Mouse (Mus musculus): ENCODE results near the gene Fxyd7. TPM values are rescaled to one million over a fixed set of nuclear protein-coding genes. Genes with fewer than 3 reads are reported as not detected.

Gene Fxyd7
- 265 and 282 TPM in 2 replicates for polyA plus RNA-seq (2015; fragmentation: Nextera tagmentation; extraction: Ambion mirVana)

DNA sequence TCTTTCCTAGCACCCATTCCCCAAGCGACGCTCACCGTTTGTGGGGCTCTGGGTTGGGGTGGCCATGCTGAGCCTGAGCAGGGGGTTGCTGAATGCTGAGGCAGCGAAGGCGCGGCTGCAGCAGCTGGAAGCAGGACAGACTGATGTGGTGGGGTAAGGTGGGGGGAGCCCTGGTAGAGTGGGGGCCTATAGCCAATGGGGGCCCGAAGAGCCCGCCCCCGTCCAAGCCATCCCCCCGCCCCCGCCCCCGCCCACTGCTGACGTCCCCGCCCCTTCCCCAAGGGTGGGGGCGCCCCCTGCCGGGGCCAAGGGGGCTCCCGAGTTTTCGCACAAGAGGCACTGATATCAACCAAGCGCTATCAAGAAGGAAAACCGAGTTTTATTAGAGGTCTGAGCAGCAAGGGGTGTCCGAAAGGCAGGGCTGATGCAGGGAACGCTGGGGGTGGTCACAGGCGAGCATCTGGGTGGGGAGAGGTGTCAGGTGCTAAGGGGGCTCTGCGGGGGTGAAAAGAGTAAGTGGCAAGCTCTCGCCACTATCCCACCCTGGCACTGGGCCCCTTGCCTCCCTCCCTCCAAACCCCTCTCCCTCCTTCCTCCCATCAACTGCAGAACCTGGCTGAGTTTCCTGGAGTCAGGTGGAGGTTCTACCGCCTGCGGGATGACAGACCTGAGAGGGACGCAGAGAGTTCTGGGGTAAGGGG, at the start of gene Fxyd7:
TSS of gene Fxyd7 (minus strand) at position 147 of the 701 bp plus-strand sequence.
- peaks cover 44% of the 10 kb centered on the region for H3K4me1 ChIP-seq (replicated peaks)

DNA sequence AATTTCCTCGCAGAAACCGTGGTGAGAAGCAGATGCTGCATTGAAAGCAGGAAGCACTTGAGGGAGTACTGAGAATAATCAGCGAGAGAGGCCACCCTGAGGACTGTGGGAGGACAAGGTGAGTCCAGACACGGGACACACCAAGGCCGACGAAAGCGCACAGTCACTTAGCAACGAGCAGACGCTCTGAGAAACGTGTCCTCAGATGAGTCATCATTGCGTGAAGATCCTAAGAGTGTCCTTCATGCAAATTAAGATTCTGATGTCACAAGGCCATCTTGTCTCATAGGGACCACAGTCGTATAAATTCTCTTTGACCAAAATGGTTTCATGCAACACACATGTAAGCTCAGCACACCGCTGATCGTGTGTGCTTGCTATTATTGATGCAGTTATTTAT, 49.5 kb upstream of the Fxyd7 start:
- Histone ChIP-seq H3K36me3 (no peaks in the 10 kb centered on the region), H3K27me3 (no peaks in the 10 kb centered on the region), H3K9ac (no peak overlapping the region), H3K9me3 (no peaks in the 10 kb centered on the region), H3K27ac (replicated peaks) (no peak overlapping the region), H3K4me1 (replicated peaks) (0 out of 2 replicates have a peak, but pooled peaks cover 3% of the 10 kb centered on the region), H3K4me3 (no peak overlapping the region), H3K4me2 (no peak overlapping the region)
- 82% methylated on average over 14 of the region's 14 CpGs for WGBS
- no peak for ATAC-seq (ENCODE audit: low FRiP score, low read depth)

More for the DNA sequence above, at the start of gene Fxyd7:
- H3K9ac ChIP-seq: peak within 1 kb of the TSS; percentile 47
- peaks cover 35% of the 10 kb centered on the region for H3K27me3 ChIP-seq
- H3K27ac ChIP-seq (replicated peaks): peak within 1 kb of the TSS; percentile 73
- ATAC-seq (ENCODE audit: low FRiP score, low read depth): peak; percentile 59
- WGBS: 2% methylated on average over 27 of the region's 28 CpGs
- peak within 1 kb of the TSS; percentile 61 for H3K4me2 ChIP-seq
- H3K36me3 ChIP-seq: no peaks in the 10 kb centered on the region
- H3K9me3 ChIP-seq: no peaks in the 10 kb centered on the region
- H3K4me3 ChIP-seq: peak within 1 kb of the TSS; percentile 48

DNA sequence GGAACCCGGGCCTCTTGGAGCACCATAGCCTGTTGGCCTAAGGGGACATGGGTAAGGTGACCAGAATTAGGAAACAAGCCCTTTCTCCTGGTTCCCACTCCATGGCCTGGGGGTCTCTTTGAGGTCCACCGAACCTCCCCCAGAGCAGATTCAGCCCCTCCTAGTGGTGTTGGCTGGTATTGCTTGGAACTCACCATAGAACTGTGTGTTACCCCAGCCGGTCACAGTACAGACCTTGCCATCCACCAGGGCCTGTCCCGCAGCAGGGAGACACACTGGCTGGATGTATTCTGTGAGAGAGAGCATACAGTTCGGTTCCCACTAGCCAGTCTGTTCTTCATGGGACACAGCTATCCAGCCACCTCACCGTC, 48.3 kb upstream of the Fxyd7 start:
- Histone ChIP-seq H3K27ac (replicated peaks) (no peak overlapping the region), H3K9ac (no peak overlapping the region), H3K36me3 (no peaks in the 10 kb centered on the region), H3K4me2 (no peak overlapping the region), H3K4me3 (no peak overlapping the region), H3K9me3 (no peaks in the 10 kb centered on the region), H3K27me3 (no peaks in the 10 kb centered on the region), H3K4me1 (replicated peaks) (0 out of 2 replicates have a peak, but pooled peaks cover 3% of the 10 kb centered on the region)
- no peak for ATAC-seq (ENCODE audit: low FRiP score, low read depth)
- WGBS: 91% methylated on average over 6 of the region's 6 CpGs

DNA sequence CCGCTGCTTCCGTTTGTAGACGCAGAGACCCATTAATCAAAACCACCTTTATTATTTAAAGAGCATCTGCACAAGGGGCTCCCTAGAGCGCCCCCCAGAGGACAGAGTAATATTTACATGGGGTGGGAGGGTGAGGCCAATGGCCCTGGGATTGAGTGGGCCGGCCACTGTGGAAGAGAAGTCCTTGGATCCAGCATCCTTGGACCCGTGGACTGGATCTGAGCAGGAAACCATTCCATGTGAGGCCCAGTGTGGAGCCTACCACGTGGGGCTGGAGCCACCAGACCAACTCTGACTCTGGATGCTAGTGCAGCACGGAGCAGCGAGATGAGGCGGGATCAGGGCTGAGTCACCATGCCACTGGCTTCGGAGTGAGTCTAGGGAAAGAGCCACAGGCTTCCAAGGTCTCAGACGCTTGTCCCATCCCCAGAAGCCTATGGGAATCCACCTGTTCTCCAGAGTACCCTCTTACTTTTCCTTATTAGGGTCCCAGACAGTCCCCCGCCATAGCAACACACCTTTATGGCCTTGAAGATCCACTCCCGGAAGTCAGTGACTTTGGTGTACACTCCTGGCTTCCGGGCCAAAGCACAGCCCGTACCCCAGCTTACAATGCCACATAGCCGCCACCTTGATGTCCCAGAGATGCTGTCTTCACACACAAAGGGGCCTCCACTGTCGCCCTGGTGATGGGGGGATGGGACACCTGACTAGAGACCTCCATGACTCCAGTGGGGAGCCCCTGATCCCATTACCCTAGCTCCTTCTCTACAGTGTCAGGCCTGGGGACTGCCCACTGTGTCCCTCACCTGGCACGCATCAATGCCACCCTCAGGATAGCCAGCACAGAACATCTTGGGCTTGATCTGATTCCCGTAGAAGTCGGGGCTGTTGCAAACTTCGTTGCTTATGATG, 47.7 kb upstream of the Fxyd7 start:
- Histone ChIP-seq H3K27me3 (no peaks in the 10 kb centered on the region), H3K9me3 (no peaks in the 10 kb centered on the region), H3K4me2 (no peak overlapping the region), H3K27ac (replicated peaks) (no peak overlapping the region), H3K9ac (no peak overlapping the region), H3K4me1 (replicated peaks) (0 out of 2 replicates have a peak, but pooled peaks cover 3% of the 10 kb centered on the region), H3K36me3 (no peaks in the 10 kb centered on the region), H3K4me3 (no peak overlapping the region)
- 80% methylated on average over 22 of the region's 22 CpGs for WGBS
- ATAC-seq (ENCODE audit: low FRiP score, low read depth): no peak

DNA sequence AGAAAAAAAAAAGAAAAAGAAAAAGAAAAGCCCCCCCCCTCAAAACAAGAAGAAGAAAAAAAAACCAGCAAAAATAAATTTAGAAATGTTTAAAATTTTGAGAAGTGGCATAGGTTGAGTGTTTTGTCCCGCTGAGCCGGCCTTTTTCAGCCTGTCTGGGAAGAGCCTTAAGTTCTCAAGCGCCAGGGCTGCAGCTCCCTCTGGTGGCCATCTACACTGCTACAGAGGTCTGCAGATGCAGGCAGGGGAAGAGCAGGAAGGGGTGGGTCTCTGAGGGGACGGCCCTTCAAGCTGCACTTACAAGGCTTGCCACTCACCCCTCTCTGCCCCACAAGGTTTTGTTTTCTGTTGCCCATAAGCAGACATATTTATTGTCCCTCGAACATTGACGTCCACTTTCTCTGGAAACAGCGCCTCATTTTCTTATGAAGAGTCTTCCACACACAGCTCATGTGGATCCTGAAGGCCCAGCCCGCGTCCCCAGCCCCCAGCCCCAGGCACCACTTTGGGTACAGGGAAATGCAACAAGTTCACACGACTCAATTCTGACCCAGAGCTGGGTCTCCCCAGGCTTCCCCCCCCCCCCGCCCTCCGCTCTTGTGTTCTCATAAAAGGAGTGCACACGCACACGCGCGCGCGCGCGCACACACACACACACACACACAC, 46.4 kb upstream of the Fxyd7 start:
- Histone ChIP-seq H3K4me3 (peak overlapping the region; percentile 20), H3K9ac (no peak overlapping the region), H3K9me3 (no peaks in the 10 kb centered on the region), H3K27ac (replicated peaks) (no peak overlapping the region), H3K36me3 (no peaks in the 10 kb centered on the region), H3K27me3 (no peaks in the 10 kb centered on the region), H3K4me2 (peak overlapping the region; percentile 50), H3K4me1 (replicated peaks) (0 out of 2 replicates have a peak, but pooled peaks cover 3% of the 10 kb centered on the region)
- ATAC-seq (ENCODE audit: low FRiP score, low read depth): peak; percentile 94
- 43% methylated on average over 20 of the region's 20 CpGs for WGBS

DNA sequence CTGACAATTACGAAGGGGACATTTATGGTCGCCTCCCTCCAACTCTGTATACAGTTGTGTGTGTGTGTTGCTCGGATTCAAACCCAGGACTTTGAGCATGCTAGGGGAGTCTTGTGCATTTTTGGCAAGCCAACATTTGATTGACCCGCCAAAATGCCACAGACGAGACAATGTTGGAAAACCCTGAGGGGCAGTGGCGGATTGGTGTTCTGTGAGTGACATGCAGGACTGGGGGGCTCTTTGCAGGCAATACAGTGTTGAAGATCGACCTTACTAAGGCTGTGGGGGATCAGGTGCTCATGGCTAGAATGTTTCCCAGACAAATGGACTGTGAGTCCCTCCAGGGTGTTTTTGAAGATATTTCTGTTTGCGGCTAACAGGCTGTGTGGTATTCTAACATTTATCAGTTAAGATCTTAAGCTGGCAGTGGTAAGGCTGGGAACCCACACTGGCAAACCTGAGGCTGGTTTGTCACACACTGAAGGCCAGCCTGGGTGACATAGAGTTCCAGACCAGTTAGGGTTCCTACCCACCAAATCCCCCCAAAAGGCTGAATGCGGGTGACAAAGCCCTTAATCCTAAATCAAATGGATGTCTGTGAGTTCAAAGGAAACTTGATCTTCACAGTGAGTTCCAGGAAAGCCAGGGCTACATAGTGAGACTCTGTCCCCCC, 45.8 kb upstream of the Fxyd7 start:
- no peaks in the 10 kb centered on the region for H3K9me3 ChIP-seq
- H3K4me1 ChIP-seq (replicated peaks): 0 out of 2 replicates have a peak, but pooled peaks cover 3% of the 10 kb centered on the region
- no peak overlapping the region for H3K4me2 ChIP-seq
- H3K27me3 ChIP-seq: no peaks in the 10 kb centered on the region
- WGBS: 72% methylated on average over 9 of the region's 9 CpGs
- H3K36me3 ChIP-seq: no peaks in the 10 kb centered on the region
- no peak for ATAC-seq (ENCODE audit: low FRiP score, low read depth)
- no peak overlapping the region for H3K4me3 ChIP-seq
- H3K9ac ChIP-seq: no peak overlapping the region
- H3K27ac ChIP-seq (replicated peaks): no peak overlapping the region

DNA sequence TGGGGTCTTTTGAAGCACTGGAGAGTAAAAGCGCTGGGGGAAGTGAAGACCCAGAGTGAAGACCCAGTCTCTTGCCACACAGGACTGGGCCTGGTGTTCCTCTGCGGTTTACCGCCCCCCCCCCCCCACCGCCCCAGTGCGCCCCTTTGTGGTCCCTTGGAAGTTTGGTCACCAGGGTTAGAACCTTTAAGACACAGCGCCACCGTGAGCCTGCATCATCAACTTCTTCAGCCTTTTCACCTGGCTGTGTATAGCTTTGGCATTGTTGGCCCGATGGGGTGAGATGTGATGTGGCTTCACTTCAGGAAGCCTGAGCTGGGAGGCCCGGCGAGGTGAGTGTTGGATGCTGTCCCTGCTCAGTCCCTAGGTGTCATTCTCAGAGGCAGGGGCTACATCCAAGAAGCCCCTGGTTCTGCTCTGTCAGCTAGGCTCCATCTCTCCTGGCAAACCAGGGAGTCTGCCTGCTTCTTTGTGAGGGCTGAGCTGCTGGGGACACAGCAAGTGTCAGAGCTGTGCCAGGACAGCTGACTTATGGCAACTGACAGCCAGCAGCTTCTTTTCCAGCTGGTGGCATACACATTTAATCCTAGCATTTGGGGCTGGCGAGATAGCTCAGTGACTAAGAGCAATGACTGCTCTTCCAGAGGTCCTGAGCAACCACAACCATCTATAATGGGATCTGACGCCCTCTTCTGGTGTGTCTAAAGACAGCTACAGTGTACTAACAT, 43.7 kb upstream of the Fxyd7 start:
- Histone ChIP-seq H3K4me2 (no peak overlapping the region), H3K9ac (no peak overlapping the region), H3K36me3 (no peaks in the 10 kb centered on the region), H3K4me3 (no peak overlapping the region), H3K9me3 (no peaks in the 10 kb centered on the region), H3K27me3 (no peaks in the 10 kb centered on the region), H3K27ac (replicated peaks) (no peak overlapping the region), H3K4me1 (replicated peaks) (0 out of 2 replicates have a peak, but pooled peaks cover 3% of the 10 kb centered on the region)
- ATAC-seq (ENCODE audit: low FRiP score, low read depth): no peak
- 29% methylated on average over 11 of the region's 12 CpGs for WGBS

DNA sequence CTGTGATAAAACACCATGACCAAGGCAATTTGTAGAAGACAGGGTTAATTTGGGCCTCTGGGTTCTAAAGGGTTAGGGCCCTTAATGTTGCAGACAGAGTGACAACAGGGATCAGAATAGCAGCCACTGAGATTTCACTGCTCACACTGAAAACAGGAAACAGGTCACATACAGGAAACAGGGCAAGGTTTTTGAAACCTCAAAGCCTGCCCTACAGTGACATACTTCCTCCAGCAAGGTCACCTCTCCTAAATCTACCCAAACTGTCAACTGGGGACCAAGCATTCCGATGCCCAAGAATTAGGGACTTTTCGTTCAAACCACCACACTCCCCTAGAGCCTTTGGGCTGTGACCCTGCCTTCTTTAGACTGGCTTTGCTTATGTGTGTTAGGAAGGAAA, 38.5 kb upstream of the Fxyd7 start:
- H3K9me3 ChIP-seq: no peaks in the 10 kb centered on the region
- H3K27me3 ChIP-seq: no peaks in the 10 kb centered on the region
- 91% methylated on average over 2 of the region's 2 CpGs for WGBS
- H3K36me3 ChIP-seq: no peaks in the 10 kb centered on the region
- H3K27ac ChIP-seq (replicated peaks): no peak overlapping the region
- no peak overlapping the region for H3K4me3 ChIP-seq
- H3K9ac ChIP-seq: no peak overlapping the region
- ATAC-seq (ENCODE audit: low FRiP score, low read depth): no peak
- no peak overlapping the region for H3K4me2 ChIP-seq
- H3K4me1 ChIP-seq (replicated peaks): no peaks in the 10 kb centered on the region

DNA sequence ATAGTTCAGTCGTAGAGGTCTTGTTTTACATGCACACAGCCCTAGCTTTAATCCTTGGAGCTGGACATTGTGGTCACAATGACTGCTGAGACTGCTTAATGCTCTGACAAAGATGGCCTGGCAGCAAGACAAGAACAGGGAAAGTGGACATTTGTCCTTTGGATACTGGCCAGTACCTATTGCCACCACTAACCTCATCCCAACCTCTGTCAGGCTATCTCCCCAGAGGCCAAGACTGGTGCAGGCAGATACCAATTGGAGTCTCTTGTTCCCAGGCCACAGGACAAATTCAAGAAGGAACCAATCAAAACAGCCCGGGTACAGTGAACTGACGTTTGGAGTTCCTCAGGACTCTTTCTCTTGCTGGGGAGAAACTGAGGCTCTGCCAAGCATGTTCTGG, 36.9 kb upstream of the Fxyd7 start:
- H3K4me2 ChIP-seq: no peak overlapping the region
- no peak overlapping the region for H3K4me3 ChIP-seq
- H3K9me3 ChIP-seq: no peaks in the 10 kb centered on the region
- no peak for ATAC-seq (ENCODE audit: low FRiP score, low read depth)
- H3K27me3 ChIP-seq: no peaks in the 10 kb centered on the region
- H3K36me3 ChIP-seq: no peaks in the 10 kb centered on the region
- 73% methylated on average over 3 of the region's 3 CpGs for WGBS
- no peak overlapping the region for H3K27ac ChIP-seq (replicated peaks)
- no peaks in the 10 kb centered on the region for H3K4me1 ChIP-seq (replicated peaks)
- no peak overlapping the region for H3K9ac ChIP-seq

DNA sequence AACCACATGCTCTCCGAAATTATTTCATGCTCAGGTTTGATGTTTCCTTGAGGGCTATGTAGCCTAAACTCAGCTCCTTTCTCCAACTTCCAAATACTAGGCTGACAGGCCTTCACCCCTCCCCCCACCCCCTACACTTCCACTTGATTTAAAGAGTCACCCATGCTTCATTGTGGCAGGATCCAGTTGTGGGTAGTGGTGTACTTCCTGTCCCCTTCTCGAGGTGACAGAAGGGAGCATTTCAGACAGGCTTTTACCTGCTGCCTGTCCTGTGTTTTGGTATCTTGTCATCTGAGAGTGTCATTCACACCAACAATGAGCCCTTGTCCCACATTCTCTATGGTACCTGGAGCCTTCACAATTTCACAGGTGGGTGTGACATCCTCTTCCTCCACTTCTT, 36.0 kb upstream of the Fxyd7 start:
- no peak overlapping the region for H3K4me3 ChIP-seq
- 70% methylated on average over 2 of the region's 2 CpGs for WGBS
- no peaks in the 10 kb centered on the region for H3K4me1 ChIP-seq (replicated peaks)
- no peak for ATAC-seq (ENCODE audit: low FRiP score, low read depth)
- H3K36me3 ChIP-seq: no peaks in the 10 kb centered on the region
- H3K9me3 ChIP-seq: no peaks in the 10 kb centered on the region
- no peak overlapping the region for H3K9ac ChIP-seq
- no peak overlapping the region for H3K4me2 ChIP-seq
- no peak overlapping the region for H3K27ac ChIP-seq (replicated peaks)
- no peaks in the 10 kb centered on the region for H3K27me3 ChIP-seq

DNA sequence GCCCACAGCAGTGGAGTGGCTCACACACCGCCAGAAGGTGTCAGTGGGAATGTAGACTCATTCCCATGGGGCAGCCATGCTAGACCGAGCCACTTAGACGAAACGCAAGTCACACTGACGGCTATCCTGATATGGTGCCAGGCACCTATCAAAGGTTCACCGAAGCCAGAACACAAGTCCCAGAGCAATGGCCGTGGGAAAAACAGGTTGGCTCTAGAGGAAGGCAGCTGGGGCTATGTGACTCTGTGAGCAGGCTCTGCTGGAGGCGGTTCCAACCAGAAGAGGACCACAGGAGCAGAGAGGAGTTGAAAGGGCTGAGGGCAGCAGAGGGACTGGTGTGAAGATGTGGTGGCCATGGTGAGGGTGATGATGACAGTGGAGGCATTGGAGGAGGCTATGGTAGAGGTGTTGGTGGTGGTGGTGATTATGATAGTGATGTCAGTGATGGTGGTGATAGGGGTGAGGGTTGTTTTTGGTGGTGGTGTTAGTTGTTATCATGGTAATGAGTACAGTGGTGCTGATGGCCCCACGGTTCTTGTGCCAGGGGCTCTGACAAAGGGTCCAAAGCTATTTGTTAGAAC, 35.0 kb upstream of the Fxyd7 start:
- Histone ChIP-seq H3K27me3 (no peaks in the 10 kb centered on the region), H3K9me3 (no peaks in the 10 kb centered on the region), H3K27ac (replicated peaks) (no peak overlapping the region), H3K4me3 (no peak overlapping the region), H3K4me1 (replicated peaks) (no peaks in the 10 kb centered on the region), H3K36me3 (no peaks in the 10 kb centered on the region), H3K9ac (no peak overlapping the region), H3K4me2 (no peak overlapping the region)
- WGBS: 92% methylated on average over 9 of the region's 9 CpGs
- ATAC-seq (ENCODE audit: low FRiP score, low read depth): no peak
